Mouse (Mus musculus) heart, adult 2 months (tissue): ENCODE data around the gene Tcp11l2. TPM values are rescaled to one million over a fixed set of nuclear protein-coding genes. Genes with fewer than 3 reads are reported as not detected.

Source experiments
- DNase-seq, 2 experiments: peaks; one replicate each; pipeline ENCODE4 v3.0.0; 2021
- H3K27ac ChIP-seq: fragments of 200-600 bp; 2 replicates; pipeline ENCODE4 v1.8.1; 2022
- H3K27me3 ChIP-seq: fragments of 200-500 bp; 2 replicates; pipeline ENCODE4 v1.6.1; 2012; ENCODE audit warnings: mild to moderate bottlenecking, low read length, inconsistent platforms, mixed read lengths; ENCODE audit not compliant: control insufficient read depth, insufficient read depth
- H3K36me3 ChIP-seq: fragments of 200-500 bp; 2 replicates; pipeline ENCODE4 v1.6.1; 2012; ENCODE audit warnings: low read length, inconsistent platforms; ENCODE audit not compliant: control insufficient read depth, insufficient read depth
- H3K4me1 ChIP-seq: fragments of 200-500 bp; 2 replicates; pipeline ENCODE4 v1.6.1; 2011; ENCODE audit warnings: low read length; ENCODE audit not compliant: control insufficient read depth, insufficient read depth
- H3K4me3 ChIP-seq: fragments of 200-600 bp; 2 replicates; pipeline ENCODE4 v1.8.1; 2022
- H3K79me2 ChIP-seq: fragments of 200-500 bp; replicated peaks from 2 replicates; pipeline ENCODE4 v1.6.1; 2012; ENCODE audit warnings: mild to moderate bottlenecking, inconsistent platforms, low read length, moderate library complexity, mixed read lengths; ENCODE audit not compliant: control insufficient read depth, insufficient read depth
- H3K9ac ChIP-seq: fragments of 200-500 bp; 2 replicates; pipeline ENCODE4 v1.6.1; 2012; ENCODE audit warnings: low read depth, mild to moderate bottlenecking, control low read depth, inconsistent platforms, low read length, mixed read lengths
- CTCF ChIP-seq: fragments of 200-600 bp; IDR thresholded peaks from 2 replicates; pipeline ENCODE4 v1.8.1; 2022; ENCODE audit warnings: antibody characterized with exemption, mild to moderate bottlenecking, moderate library complexity
- EP300 ChIP-seq: fragments of 200-500 bp; IDR thresholded peaks from 2 replicates; pipeline ENCODE4 v1.6.1; 2011; ENCODE audit warnings: low read depth, low read length, control low read depth; ENCODE audit not compliant: insufficient read depth
- POLR2A ChIP-seq: fragments of 200-500 bp; IDR thresholded peaks from 2 replicates; pipeline ENCODE4 v1.6.1; 2011; ENCODE audit warnings: mild to moderate bottlenecking, low read depth, low read length, control low read depth; ENCODE audit not compliant: insufficient read depth
- WGBS: fragments of 180-500 bp; shearing (Covaris S2); methylation state at CpG from one replicate; pipeline ENCODE4 v1.1.7; 2018; 5-methylcytosine and 5-hydroxymethylcytosine counted together
- intact Hi-C: fragments of 180-260 bp; cut with DNase I; formaldehyde crosslinking; loops from one replicate; pipeline ENCODE4 v1.15.1; 2025
- polyA plus RNA-seq: library from polyadenylated mRNA; depleted of rRNA; stranded (reverse); fragments of >200 nt; gene quantifications from 2 replicates; pipeline ENCODE4 v1.2.3, GENCODE M21; 2012
- total RNA-seq, 2 experiments: library from RNA; stranded (reverse); gene quantifications; 2 replicates each; pipeline ENCODE4 v1.2.3; 2021

The Tcp11l2 gene
- total and polyA plus RNA-seq, 3 experiments = 118 to 157 (median 129) TPM

- intact Hi-C loops = loop anchor here (5.0 to 10.0 kb wide), 2 partner anchors 48 to 470 kb away; partner anchors contain the start of gene Mterf2
Observed at GRCm38 (mm10) chr10:84654731-84655130, 78.3 kb downstream of the Tcp11l2 start.

DNA sequence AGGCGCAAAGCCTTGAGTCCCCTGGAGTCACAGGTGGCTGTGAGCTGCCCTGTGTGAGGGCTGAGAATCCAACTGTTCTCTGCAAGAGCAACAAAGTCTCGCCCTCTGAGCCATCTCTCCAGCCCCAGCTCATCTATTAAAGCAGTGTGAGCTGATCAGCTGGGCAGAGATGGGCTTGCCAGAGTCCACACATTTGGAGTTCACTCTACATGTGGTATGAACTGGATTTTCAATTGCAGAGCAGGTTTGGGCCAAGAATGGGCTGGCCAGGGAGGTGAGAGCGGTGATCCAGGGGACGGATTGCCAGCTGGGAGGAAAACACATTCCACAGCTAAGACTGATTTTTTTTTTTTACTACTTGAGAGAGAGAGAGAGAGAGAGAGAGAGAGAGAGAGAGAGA lies 80.2 kb downstream of the Tcp11l2 start:
- peaks cover 14% of the 10 kb centered on the region for H3K4me1 ChIP-seq
- H3K36me3 ChIP-seq = peaks cover 13% of the 10 kb centered on the region
- DNase-seq = peak; percentile 64 to 80
- TF ChIP-seq EP300 (peak; percentile 66; the same call in 1 of the 2 replicates), POLR2A (no peak)
- no peaks in the 10 kb centered on the region for H3K27me3 ChIP-seq
- intact Hi-C loops = loop anchor here (5.0 to 10.0 kb wide), 2 partner anchors 46 to 468 kb away; partner anchors contain the start of gene Mterf2
- no peaks in the 10 kb centered on the region for H3K79me2 ChIP-seq
- H3K9ac ChIP-seq = no peak overlapping the region
- 47% methylated on average over 4 of the region's 4 CpGs for WGBS
- H3K4me3 ChIP-seq = no peak overlapping the region
- peak overlapping the region; percentile 33; the same call in 1 of the 2 replicates for H3K27ac ChIP-seq

More at GRCm38 (mm10) chr10:84654731-84655130, 78.3 kb downstream of the Tcp11l2 start:
- no peaks in the 10 kb centered on the region for H3K79me2 ChIP-seq
- no peaks in the 10 kb centered on the region for H3K27me3 ChIP-seq
- no peak overlapping the region for H3K27ac ChIP-seq
- H3K9ac ChIP-seq = no peak overlapping the region
- no peak for TF ChIP-seq POLR2A
- no peak for TF ChIP-seq EP300
- no peak for TF ChIP-seq CTCF
- H3K4me3 ChIP-seq = no peak overlapping the region
- DNase-seq = no peak
- peaks cover 14% of the 10 kb centered on the region for H3K4me1 ChIP-seq
- WGBS = 86% methylated on average over 4 of the region's 4 CpGs
- peaks cover 13% of the 10 kb centered on the region for H3K36me3 ChIP-seq

- peak in 1 of 2 experiments; percentile 50 for DNase-seq
- Histone ChIP-seq H3K79me2 (no peaks in the 10 kb centered on the region), H3K27ac (peak overlapping the region; percentile 32), H3K4me1 (peaks cover 14% of the 10 kb centered on the region), H3K27me3 (no peaks in the 10 kb centered on the region), H3K36me3 (peaks cover 13% of the 10 kb centered on the region), H3K4me3 (no peak overlapping the region), H3K9ac (no peak overlapping the region)
- intact Hi-C loops = loop anchor here (5.0 to 10.0 kb wide), 2 partner anchors 45 to 467 kb away; partner anchors contain the start of gene Mterf2
- no peak for TF ChIP-seq CTCF
- no peak for TF ChIP-seq POLR2A
- no peak for TF ChIP-seq EP300
- 25% methylated on average over 6 of the region's 6 CpGs for WGBS
Observed at GRCm38 (mm10) chr10:84657437-84658087, 81.1 kb downstream of the Tcp11l2 start.

DNA sequence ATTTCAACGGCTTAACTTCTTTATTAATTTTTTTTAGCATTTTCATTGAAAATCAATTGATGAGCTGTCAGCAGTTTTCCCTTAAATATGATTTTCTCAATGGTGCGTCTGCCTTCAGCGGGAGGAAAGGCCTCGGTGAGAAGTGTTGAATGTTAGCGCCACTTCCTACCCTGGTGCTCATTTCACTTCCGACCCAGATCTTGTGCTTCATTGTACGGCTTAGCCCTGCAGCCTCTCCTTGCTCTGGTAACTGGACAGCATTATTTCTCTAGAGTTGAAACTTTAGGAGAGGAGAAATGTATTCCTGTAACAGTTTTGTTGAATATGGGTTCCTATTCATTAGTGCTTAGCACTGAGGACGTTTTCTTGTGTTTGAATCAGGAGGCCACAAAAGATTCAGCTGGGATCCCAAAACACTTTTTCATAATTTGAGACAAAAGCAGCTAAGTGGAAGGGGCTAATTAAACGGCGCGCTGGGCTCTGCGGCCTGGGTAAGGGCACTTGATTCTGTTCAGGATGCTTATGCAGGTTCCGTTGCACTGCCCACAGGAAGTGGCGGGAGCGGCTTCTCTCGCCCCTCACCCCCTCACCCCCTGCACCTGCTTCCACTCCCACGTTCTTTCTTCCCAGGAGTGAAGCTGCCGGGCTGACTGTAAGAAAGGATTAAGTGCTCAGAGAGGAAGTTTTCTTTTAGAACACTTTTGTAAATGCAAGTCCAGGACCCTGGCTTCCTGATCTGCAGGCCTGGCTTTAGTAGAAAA lies 81.8 kb downstream of the Tcp11l2 start:
- H3K9ac ChIP-seq = no peak overlapping the region; the same call in 1 of the 2 replicates
- peaks cover 13% of the 10 kb centered on the region for H3K36me3 ChIP-seq
- H3K4me3 ChIP-seq = no peak overlapping the region
- intact Hi-C loops = loop anchor here (5.0 to 10.0 kb wide), 2 partner anchors 44 to 467 kb away; partner anchors contain the start of gene Mterf2
- DNase-seq = peak in 1 of 2 experiments; percentile 18
- no peaks in the 10 kb centered on the region for H3K27me3 ChIP-seq
- H3K79me2 ChIP-seq = no peaks in the 10 kb centered on the region
- H3K27ac ChIP-seq = peak overlapping the region; percentile 32; the same call in 1 of the 2 replicates
- TF ChIP-seq CTCF = peak; percentile 9; the same call in 1 of the 2 replicates
- TF ChIP-seq EP300 = no peak
- TF ChIP-seq POLR2A = no peak
- H3K4me1 ChIP-seq = peaks cover 14% of the 10 kb centered on the region
- 41% methylated on average over 18 of the region's 18 CpGs for WGBS

GRCm38 (mm10) chr10:84659281-84659680 lies 82.9 kb downstream of the Tcp11l2 start:
- no peaks in the 10 kb centered on the region for H3K27me3 ChIP-seq
- H3K4me1 ChIP-seq = peaks cover 14% of the 10 kb centered on the region
- H3K27ac ChIP-seq = no peak overlapping the region
- 95% methylated on average over 3 of the region's 3 CpGs for WGBS
- no peak for DNase-seq
- H3K36me3 ChIP-seq = peaks cover 13% of the 10 kb centered on the region
- intact Hi-C loops = loop anchor here (5.0 to 10.0 kb wide), 2 partner anchors 43 to 466 kb away; partner anchors contain the start of gene Mterf2
- TF ChIP-seq EP300 (no peak), POLR2A (no peak), CTCF (no peak)
- no peaks in the 10 kb centered on the region for H3K79me2 ChIP-seq
- no peak overlapping the region for H3K4me3 ChIP-seq
- no peak overlapping the region for H3K9ac ChIP-seq
